ENCODE assay signal across 8 mouse cellular contexts in genomic region chr5:125389579-125390441, GRCm38 (mm10). TPM values are rescaled to one million over a fixed set of nuclear protein-coding genes. Genes with fewer than 3 reads are reported as not detected.
DNase-seq lines count a peak whose midpoint lies in the region; ATAC-seq and TF ChIP-seq lines count a peak whose summit lies in the region.

Gene Ubc, minus strand, starts transcription at chr5:125390202.

- H3K4me1 ChIP-seq in heart, embryonic 13.5 days = peaks cover 61% of the 10 kb centered on the region
- peaks cover 56% of the 10 kb centered on the region for H3K4me1 ChIP-seq in liver, embryonic 12.5 days

- H3K4me3 ChIP-seq in C2C12 (ENCODE audit: insufficient read depth, poor library complexity, severe bottlenecking) = peak within 1 kb of the TSS; percentile 90
- H3K4me3 ChIP-seq in heart, embryonic 13.5 days = peak within 1 kb of the TSS; percentile 89
- peak within 1 kb of the TSS; percentile 100 for H3K4me3 ChIP-seq in liver, embryonic 12.5 days

- H3K79me2 ChIP-seq in C2C12 (ENCODE audit: control insufficient read depth, insufficient read depth) = peaks cover 44% of the 10 kb centered on the region

- TF ChIP-seq POLR2A in brain, embryonic 14.5 days (IDR thresholded peaks at IDR 0.05; ENCODE audit: borderline replicate concordance, extremely low read depth, insufficient read depth, insufficient read length, poor library complexity, severe bottlenecking) = peak; percentile 98

- H3K4me2 ChIP-seq in heart, embryonic 13.5 days = peak within 1 kb of the TSS; percentile 100
- H3K4me2 ChIP-seq in liver, embryonic 12.5 days = peak within 1 kb of the TSS; percentile 93

- H3K79me3 ChIP-seq in C2C12 (ENCODE audit: low read depth) = peaks cover 25% of the 10 kb centered on the region

- TF ChIP-seq CTCF in C2C12 (IDR thresholded peaks at IDR 0.05; ENCODE audit: control insufficient read depth, insufficient read depth, insufficient read length) = no peak
- no peak for TF ChIP-seq CTCF in brain, embryonic 14.5 days (IDR thresholded peaks at IDR 0.05; ENCODE audit: borderline replicate concordance, extremely low read depth, insufficient read depth, insufficient read length)

- H3K27me3 ChIP-seq in C2C12 (ENCODE audit: control insufficient read depth, insufficient read depth, insufficient read length) = no peaks in the 10 kb centered on the region
- H3K27me3 ChIP-seq in heart, embryonic 13.5 days (replicated peaks) = no peaks in the 10 kb centered on the region
- no peaks in the 10 kb centered on the region for H3K27me3 ChIP-seq in liver, embryonic 12.5 days (replicated peaks)
- H3K27me3 ChIP-seq in splenic B cell, adult 2 months (ENCODE audit: control insufficient read depth, insufficient read depth, low read length, poor library complexity, severe bottlenecking) = no peaks in the 10 kb centered on the region

- WGBS in heart, embryonic 13.5 days = under 1% methylated on average over 69 of the region's 69 CpGs
- WGBS in liver, embryonic 12.5 days (ENCODE audit: insufficient replicate concordance) = under 1% methylated on average over 69 of the region's 69 CpGs

- H3K9me3 ChIP-seq in heart, embryonic 13.5 days = no peaks in the 10 kb centered on the region
- H3K9me3 ChIP-seq in liver, embryonic 12.5 days (replicated peaks) = no peaks in the 10 kb centered on the region

- peak within 1 kb of the TSS; percentile 99 for H3K9ac ChIP-seq in heart, embryonic 13.5 days
- H3K9ac ChIP-seq in liver, embryonic 12.5 days = peak within 1 kb of the TSS; percentile 99

- DNase-seq in brain, embryonic 14.5 days (ENCODE audit: low read depth) = peak; percentile 96
- peak; percentile 93 for DNase-seq in kidney, postnatal 10 days
- DNase-seq in naive thymus-derived CD4-positive, alpha-beta T cell, adult 2 months (ENCODE audit: low read depth) = peak; percentile 97
- DNase-seq in splenic B cell, adult 2 months (ENCODE audit: low read depth, low spot score) = peak; percentile 94

- H3ac ChIP-seq in C2C12 (ENCODE audit: control insufficient read depth, insufficient read length, low read depth) = peak within 1 kb of the TSS; percentile 84

- H3K27ac ChIP-seq in heart, embryonic 13.5 days (replicated peaks) = peak within 1 kb of the TSS; percentile 100
- H3K27ac ChIP-seq in liver, embryonic 12.5 days = peak within 1 kb of the TSS; percentile 98

- peaks cover 25% of the 10 kb centered on the region for H3K36me3 ChIP-seq in C2C12 (ENCODE audit: control insufficient read depth, insufficient read depth)
- H3K36me3 ChIP-seq in heart, embryonic 13.5 days = peaks cover 24% of the 10 kb centered on the region
- H3K36me3 ChIP-seq in liver, embryonic 12.5 days = peaks cover 27% of the 10 kb centered on the region
- H3K36me3 ChIP-seq in splenic B cell, adult 2 months (ENCODE audit: control insufficient read depth, insufficient read depth, low read length, poor library complexity, severe bottlenecking) = peaks cover 12% of the 10 kb centered on the region; the same call in 1 of the 2 replicates

- ATAC-seq in erythroid progenitor cell, adult 5-6 weeks (replicated peaks; ENCODE audit: low FRiP score, poor library complexity, severe bottlenecking) = peak; percentile 61
- peak; percentile 27; the same call in 1 of the 2 replicates for ATAC-seq in heart, embryonic 13.5 days (ENCODE audit: extremely low read depth, insufficient number of reproducible peaks, low FRiP score, low TSS enrichment)
- ATAC-seq in liver, embryonic 12.5 days = peak; percentile 47

TF ChIP-seq in C2C12, 6 proteins besides CTCF, POLR2A, EP300 and RAD21:
- no peak for TF ChIP-seq MAX (IDR thresholded peaks at IDR 0.05)
- TF ChIP-seq FOSL1 (IDR thresholded peaks at IDR 0.05; ENCODE audit: insufficient read depth, low read length, poor library complexity, severe bottlenecking) = no peak
- no peak for TF ChIP-seq MYOD1 (IDR thresholded peaks at IDR 0.05; ENCODE audit: control insufficient read depth, insufficient read length, low read depth)
- no peak for TF ChIP-seq CEBPB (IDR thresholded peaks at IDR 0.05; ENCODE audit: low read depth)
- no peak for TF ChIP-seq MYOG (IDR thresholded peaks at IDR 0.05; ENCODE audit: control insufficient read depth, extremely low read depth, insufficient read length)
- no peak for TF ChIP-seq USF1 (IDR thresholded peaks at IDR 0.05; ENCODE audit: low read depth)

RNA-seq across cellular contexts. Expression of gene Ubc, which starts in this region (rescaled TPM):
- polyA plus RNA-seq in C2C12 (2012; fragmentation: generic; extraction: Trizol) = 918 TPM
- polyA plus RNA-seq in brain, embryonic 14.5 days (2012; rRNA removed) = 784 and 896 TPM in 2 replicates
- total RNA-seq in erythroid progenitor cell, adult 5-6 weeks (2015; ENCODE audit: low replicate concordance) = 158 and 186 TPM in 2 replicates
- total RNA-seq in erythroid progenitor cell, adult 5-6 weeks (2017; ENCODE audit: low replicate concordance) = 215 and 222 TPM in 2 replicates
- polyA plus RNA-seq in heart, embryonic 13.5 days (2015; fragmentation: Nextera tagmentation; extraction: Ambion mirVana) = 819 and 833 TPM in 2 replicates
- polyA plus RNA-seq in liver, embryonic 12.5 days (2016; fragmentation: Nextera tagmentation; extraction: Ambion mirVana) = 657 and 673 TPM in 2 replicates

Comparison
In these comparisons a context has a peak if more than half of its experiments do, and no peak if none do; other contexts are left out.
1. Peak in every context shown above with its lines: DNase-seq, ATAC-seq, H3K4me3 ChIP-seq and H3K27ac ChIP-seq.